Mouse (Mus musculus): ENCODE measurements around the gene Vmn1r32. TPM values are rescaled to one million over a fixed set of nuclear protein-coding genes. Genes with fewer than 3 reads are reported as not detected.

Vmn1r32 gene
- polyA plus RNA-seq, 1 experiment from 2014 or later, result 0.08 TPM

Other genes starting within 250 kb of the Vmn1r32 start
- 74.5 and 82.4 TPM in 2 replicates for gene Mad2l1, start 24.7 kb downstream of the Vmn1r32 start, polyA plus RNA-seq (2015; fragmentation: Nextera tagmentation; extraction: Ambion mirVana)
- gene Vmn1r33, start 58.2 kb upstream of the Vmn1r32 start, polyA plus RNA-seq (2015; fragmentation: Nextera tagmentation; extraction: Ambion mirVana), result not detected in 2 replicates
- not detected in 2 replicates for gene Vmn1r34, start 83.8 kb upstream of the Vmn1r32 start, polyA plus RNA-seq (2015; fragmentation: Nextera tagmentation; extraction: Ambion mirVana)
- not detected in 2 replicates for gene Vmn1r35, start 125.8 kb upstream of the Vmn1r32 start, polyA plus RNA-seq (2015; fragmentation: Nextera tagmentation; extraction: Ambion mirVana)
- gene Vmn1r36, start 159.1 kb upstream of the Vmn1r32 start, polyA plus RNA-seq (2015; fragmentation: Nextera tagmentation; extraction: Ambion mirVana), result not detected in 2 replicates
- not detected in 2 replicates for gene Vmn1r37, start 169.3 kb upstream of the Vmn1r32 start, polyA plus RNA-seq (2015; fragmentation: Nextera tagmentation; extraction: Ambion mirVana)
- gene Vmn1r38, start 222.5 kb upstream of the Vmn1r32 start, polyA plus RNA-seq (2015; fragmentation: Nextera tagmentation; extraction: Ambion mirVana), result not detected in 2 replicates